Mouse (Mus musculus) neural tube, embryonic 14.5 days (tissue): ENCODE results near the gene Aldh5a1. TPM values are rescaled to one million over a fixed set of nuclear protein-coding genes. Genes with fewer than 3 reads are reported as not detected.

Experiments
- ATAC-seq: fragments of 200-750 bp; cut with Nextera tagmentation; 2 replicates; pipeline ENCODE4 v1.8.0; 2017; ENCODE audit warnings: low read depth, mild to moderate bottlenecking, moderate TSS enrichment, moderate library complexity
- H3K27ac ChIP-seq: fragments of 300-500 bp; sonication (generic); 2 replicates; pipeline ENCODE4 v1.5.1; 2014; ENCODE audit warnings: low read depth, mild to moderate bottlenecking, control low read depth, low read length, moderate library complexity, mixed read lengths
- H3K27me3 ChIP-seq: fragments of 300-500 bp; sonication (generic); 2 replicates; pipeline ENCODE4 v1.6.1; 2014; ENCODE audit warnings: low read length; ENCODE audit not compliant: control insufficient read depth, insufficient read depth
- H3K36me3 ChIP-seq: fragments of 300-500 bp; sonication (generic); 2 replicates; pipeline ENCODE4 v1.6.1; 2014; ENCODE audit warnings: low read length, mixed read lengths; ENCODE audit not compliant: control insufficient read depth, insufficient read depth
- H3K4me1 ChIP-seq: fragments of 300-500 bp; sonication (generic); 2 replicates; pipeline ENCODE4 v1.6.1; 2014; ENCODE audit warnings: low read length; ENCODE audit not compliant: control insufficient read depth, insufficient read depth
- H3K4me2 ChIP-seq: fragments of 300-500 bp; sonication (generic); 2 replicates; pipeline ENCODE4 v1.6.1; 2014; ENCODE audit warnings: mild to moderate bottlenecking, low read depth, low read length, control low read depth
- H3K4me3 ChIP-seq: fragments of 300-500 bp; sonication (generic); 2 replicates; pipeline ENCODE4 v1.5.1; 2014; ENCODE audit warnings: low read depth, low read length, control low read depth, mixed read lengths
- H3K9ac ChIP-seq: fragments of 300-500 bp; sonication (generic); replicated peaks from 2 replicates; pipeline ENCODE4 v1.6.1; 2014; ENCODE audit warnings: low read depth, mild to moderate bottlenecking, control low read depth, low read length, mixed read lengths
- H3K9me3 ChIP-seq: fragments of 300-500 bp; sonication (generic); 2 replicates; pipeline ENCODE4 v1.6.1; 2016; ENCODE audit warnings: low read length; ENCODE audit not compliant: control insufficient read depth
- WGBS: fragments of 180-500 bp; shearing (Covaris S2); extraction: QIAGEN DNeasy Blood & Tissue Kit; methylation state at CpG from one replicate; pipeline ENCODE4 v1.1.7; 2014; 5-methylcytosine and 5-hydroxymethylcytosine counted together
- polyA plus RNA-seq: library from polyadenylated mRNA; unstranded; fragments of >200 nt; fragmentation: Nextera tagmentation; extraction: Ambion mirVana; gene quantifications from 2 replicates; pipeline ENCODE4 v1.2.1, GENCODE M21; 2014

The Aldh5a1 gene
- polyA plus RNA-seq, 1 experiment from 2014 or later = 15.4 TPM

- H3K4me1 ChIP-seq = no peaks in the 10 kb centered on the region
- H3K9me3 ChIP-seq = no peaks in the 10 kb centered on the region
- H3K27me3 ChIP-seq = no peaks in the 10 kb centered on the region
- no peak overlapping the region for H3K4me2 ChIP-seq
- no peaks in the 10 kb centered on the region for H3K36me3 ChIP-seq
- no peak for ATAC-seq
- no peak overlapping the region for H3K27ac ChIP-seq
- no peak overlapping the region for H3K4me3 ChIP-seq
- H3K9ac ChIP-seq = no peak overlapping the region
- 81% methylated on average over 3 of the region's 3 CpGs for WGBS
These were observed 22.6 kb upstream of the Aldh5a1 start for GRCm38 (mm10) chr13:24960084-24960483.

GRCm38 (mm10) chr13:24958671-24959070 lies 21.2 kb upstream of the Aldh5a1 start:
- Histone ChIP-seq H3K4me1 (no peaks in the 10 kb centered on the region), H3K9ac (no peak overlapping the region), H3K4me3 (no peak overlapping the region), H3K27ac (no peak overlapping the region), H3K9me3 (no peaks in the 10 kb centered on the region), H3K36me3 (no peaks in the 10 kb centered on the region), H3K4me2 (no peak overlapping the region), H3K27me3 (no peaks in the 10 kb centered on the region)
- ATAC-seq = no peak
- 91% methylated on average over 11 of the region's 11 CpGs for WGBS

GRCm38 (mm10) chr13:24955500-24955899 lies 18.0 kb upstream of the Aldh5a1 start:
- Histone ChIP-seq H3K4me2 (no peak overlapping the region), H3K27me3 (no peaks in the 10 kb centered on the region), H3K4me1 (no peaks in the 10 kb centered on the region), H3K27ac (no peak overlapping the region), H3K9ac (no peak overlapping the region), H3K36me3 (no peaks in the 10 kb centered on the region), H3K4me3 (no peak overlapping the region), H3K9me3 (no peaks in the 10 kb centered on the region)
- no peak for ATAC-seq
- WGBS = 17% methylated on average over 10 of the region's 10 CpGs

GRCm38 (mm10) chr13:24955091-24955490 lies 17.6 kb upstream of the Aldh5a1 start:
- Histone ChIP-seq H3K4me3 (no peak overlapping the region), H3K9ac (no peak overlapping the region), H3K36me3 (no peaks in the 10 kb centered on the region), H3K27ac (no peak overlapping the region), H3K4me1 (no peaks in the 10 kb centered on the region), H3K9me3 (no peaks in the 10 kb centered on the region), H3K4me2 (no peak overlapping the region), H3K27me3 (no peaks in the 10 kb centered on the region)
- WGBS = 51% methylated on average over 11 of the region's 11 CpGs
- ATAC-seq = no peak

- Histone ChIP-seq H3K27me3 (no peaks in the 10 kb centered on the region), H3K27ac (no peak overlapping the region), H3K4me3 (no peak overlapping the region), H3K9ac (no peak overlapping the region), H3K36me3 (no peaks in the 10 kb centered on the region), H3K4me2 (no peak overlapping the region), H3K4me1 (no peaks in the 10 kb centered on the region), H3K9me3 (no peaks in the 10 kb centered on the region)
- 89% methylated on average over 7 of the region's 7 CpGs for WGBS
- no peak for ATAC-seq
These were observed 15.2 kb upstream of the Aldh5a1 start for GRCm38 (mm10) chr13:24952659-24953058.

DNA sequence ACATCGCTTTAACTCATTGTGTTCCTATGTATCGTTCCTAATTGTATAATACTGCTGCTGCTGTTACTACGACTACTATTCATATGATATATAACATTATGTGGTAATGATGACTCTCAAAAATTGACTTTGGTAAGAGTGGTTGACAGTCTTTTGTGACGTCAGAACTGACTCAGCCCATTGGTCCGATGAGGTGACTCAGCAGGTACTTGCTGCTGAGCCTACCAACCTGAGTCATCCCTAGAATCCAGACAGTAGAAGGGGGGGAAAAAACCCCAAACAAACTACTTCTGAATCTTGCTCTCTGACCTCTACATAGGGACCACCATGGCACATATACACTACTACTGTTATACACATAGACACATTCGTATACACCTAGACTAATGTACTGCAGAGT lies 11.4 kb upstream of the Aldh5a1 start:
- 94% methylated on average over 6 of the region's 6 CpGs for WGBS
- Histone ChIP-seq H3K27me3 (no peaks in the 10 kb centered on the region), H3K27ac (no peak overlapping the region), H3K4me1 (no peaks in the 10 kb centered on the region), H3K9ac (no peak overlapping the region), H3K4me2 (no peak overlapping the region), H3K4me3 (no peak overlapping the region), H3K9me3 (no peaks in the 10 kb centered on the region), H3K36me3 (no peaks in the 10 kb centered on the region)
- no peak for ATAC-seq

DNA sequence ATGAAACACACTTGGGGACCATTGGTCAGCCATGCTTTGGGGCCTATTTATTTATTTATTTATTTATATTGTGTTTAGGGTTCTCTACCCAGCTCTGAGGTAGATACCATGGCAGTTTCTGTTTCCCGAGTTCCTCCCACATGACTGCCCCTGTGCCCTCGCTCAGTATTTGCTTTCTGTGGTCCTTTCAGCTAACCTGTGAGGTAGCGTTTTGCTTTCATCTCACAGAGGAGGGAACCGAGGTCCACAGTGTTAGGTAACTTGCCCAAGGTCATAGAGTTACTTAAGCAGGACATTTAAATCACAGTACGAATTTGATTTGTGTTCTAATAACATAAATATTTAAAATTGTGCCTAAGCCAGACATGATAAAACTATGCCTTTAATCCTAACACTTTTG lies 9.7 kb upstream of the Aldh5a1 start:
- Histone ChIP-seq H3K4me2 (no peak overlapping the region), H3K36me3 (no peaks in the 10 kb centered on the region), H3K27me3 (no peaks in the 10 kb centered on the region), H3K9me3 (no peaks in the 10 kb centered on the region), H3K4me1 (no peaks in the 10 kb centered on the region), H3K4me3 (no peak overlapping the region), H3K27ac (no peak overlapping the region), H3K9ac (no peak overlapping the region)
- ATAC-seq = no peak
- 89% methylated on average over 5 of the region's 5 CpGs for WGBS

- no peaks in the 10 kb centered on the region for H3K9me3 ChIP-seq
- H3K27ac ChIP-seq = no peak overlapping the region
- H3K9ac ChIP-seq = no peak overlapping the region
- no peak overlapping the region for H3K4me2 ChIP-seq
- 14% methylated on average over 4 of the region's 4 CpGs for WGBS
- H3K36me3 ChIP-seq = no peaks in the 10 kb centered on the region
- ATAC-seq = peak; percentile 79; the same call in 1 of the 2 replicates
- H3K4me1 ChIP-seq = no peaks in the 10 kb centered on the region
- H3K27me3 ChIP-seq = no peaks in the 10 kb centered on the region
- H3K4me3 ChIP-seq = no peak overlapping the region
These were observed 8.1 kb upstream of the Aldh5a1 start for GRCm38 (mm10) chr13:24945567-24945966.

DNA sequence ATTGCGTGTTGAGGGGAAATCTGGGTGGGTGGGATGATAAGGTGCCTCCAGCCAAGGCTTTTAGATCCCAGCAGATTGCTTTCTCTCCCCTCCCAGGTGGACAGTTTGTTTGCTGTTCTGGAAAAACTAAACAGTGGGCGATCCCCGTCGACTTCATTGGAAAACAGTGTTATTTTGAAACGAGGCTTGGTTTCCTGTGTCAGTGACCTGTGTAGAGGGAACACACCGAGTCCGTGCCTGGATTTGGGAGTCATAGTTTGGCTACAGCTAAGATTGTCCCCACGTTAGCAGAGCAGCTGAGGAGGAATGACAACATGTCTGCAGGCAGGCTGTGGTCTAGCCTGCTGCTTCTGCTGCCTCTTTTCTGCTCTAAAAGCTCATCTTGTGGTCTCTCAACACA lies 5.8 kb upstream of the Aldh5a1 start:
- no peak overlapping the region for H3K4me2 ChIP-seq
- no peak overlapping the region for H3K4me3 ChIP-seq
- no peak overlapping the region for H3K27ac ChIP-seq
- ATAC-seq = no peak
- WGBS = 81% methylated on average over 8 of the region's 8 CpGs
- H3K4me1 ChIP-seq = no peaks in the 10 kb centered on the region; the same call in 1 of the 2 replicates
- H3K9ac ChIP-seq = no peak overlapping the region
- H3K9me3 ChIP-seq = no peaks in the 10 kb centered on the region
- H3K36me3 ChIP-seq = no peaks in the 10 kb centered on the region
- no peaks in the 10 kb centered on the region for H3K27me3 ChIP-seq
